Mouse (Mus musculus): ENCODE results near the gene Rxfp4.

DNA sequence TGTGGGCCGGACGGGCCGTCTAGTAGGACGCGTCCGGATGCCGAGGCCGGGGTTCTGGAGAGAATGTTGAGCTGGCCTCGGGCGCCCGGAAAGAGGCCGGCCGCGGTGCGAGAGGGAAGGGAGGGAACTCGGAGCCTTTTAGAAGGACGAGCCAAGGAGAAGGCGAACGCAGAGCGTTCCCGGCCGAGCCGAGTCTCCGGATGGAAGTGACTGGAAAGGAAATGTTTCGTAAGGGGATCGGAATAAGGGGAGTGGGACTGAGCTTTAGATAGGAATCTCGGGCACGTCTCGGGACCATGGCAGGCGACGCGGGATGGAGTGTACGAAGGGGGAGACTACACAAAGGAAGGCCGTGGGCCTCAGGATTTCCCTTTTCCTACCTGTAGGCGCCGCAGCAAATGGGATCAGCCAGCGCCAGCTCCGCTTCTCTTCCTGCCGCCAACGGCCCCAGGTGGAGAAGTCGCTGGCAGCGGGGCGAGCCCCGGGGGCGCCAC lies 33.1 kb upstream of the Rxfp4 start:
- peak; percentile 31; the same call in 1 of the 2 replicates for TF ChIP-seq POLR2A (IDR thresholded peaks at IDR 0.05; ENCODE audit: borderline replicate concordance, extremely low read depth, insufficient read depth, insufficient read length, poor library complexity, severe bottlenecking)
- peak; percentile 32; the same call in 1 of the 2 replicates for TF ChIP-seq CTCF (IDR thresholded peaks at IDR 0.05; ENCODE audit: borderline replicate concordance, extremely low read depth, insufficient read depth, insufficient read length)
